Mouse (Mus musculus): Measurements from ENCODE around the gene Phldb2. TPM values are rescaled to one million over a fixed set of nuclear protein-coding genes. Genes with fewer than 3 reads are reported as not detected.

The Phldb2 gene
- polyA plus RNA-seq, 1 experiment from 2014 or later, result 9.5 TPM

- Histone ChIP-seq H3K4me1 (replicated peaks; ENCODE audit: control insufficient read depth, insufficient read depth, low read length) (no peaks in the 10 kb centered on the region), H3K36me3 (ENCODE audit: control insufficient read depth, insufficient read depth) (no peaks in the 10 kb centered on the region), H3K27me3 (replicated peaks; ENCODE audit: control insufficient read depth, insufficient read depth, low read length) (no peaks in the 10 kb centered on the region), H3K9ac (ENCODE audit: low read depth, low read length) (no peak overlapping the region), H3K9me3 (ENCODE audit: control insufficient read depth) (no peaks in the 10 kb centered on the region), H3K4me3 (ENCODE audit: low read depth, low read length) (no peak overlapping the region), H3K27ac (ENCODE audit: low read depth, low read length) (no peak overlapping the region), H3K4me2 (replicated peaks; ENCODE audit: low read depth) (no peak overlapping the region)
- WGBS, result 57% methylated on average over 3 of the region's 3 CpGs
- TF ChIP-seq CTCF (IDR thresholded peaks at IDR 0.05; ENCODE audit: low read depth), result no peak
- no peak for ATAC-seq
These were observed 23.1 kb downstream of the Phldb2 start for GRCm38 (mm10) chr16:45930308-45930707.

GRCm38 (mm10) chr16:45928090-45928489 lies 25.3 kb downstream of the Phldb2 start:
- no peaks in the 10 kb centered on the region for H3K27me3 ChIP-seq (replicated peaks; ENCODE audit: control insufficient read depth, insufficient read depth, low read length)
- no peaks in the 10 kb centered on the region for H3K36me3 ChIP-seq (ENCODE audit: control insufficient read depth, insufficient read depth)
- TF ChIP-seq CTCF (IDR thresholded peaks at IDR 0.05; ENCODE audit: low read depth), result no peak
- H3K9ac ChIP-seq (ENCODE audit: low read depth, low read length), result no peak overlapping the region
- H3K4me2 ChIP-seq (replicated peaks; ENCODE audit: low read depth), result no peak overlapping the region
- no peaks in the 10 kb centered on the region for H3K4me1 ChIP-seq (replicated peaks; ENCODE audit: control insufficient read depth, insufficient read depth, low read length)
- no peak for ATAC-seq
- H3K4me3 ChIP-seq (ENCODE audit: low read depth, low read length), result no peak overlapping the region
- WGBS, result 36% methylated on average over 4 of the region's 4 CpGs
- no peaks in the 10 kb centered on the region for H3K9me3 ChIP-seq (ENCODE audit: control insufficient read depth)
- no peak overlapping the region for H3K27ac ChIP-seq (ENCODE audit: low read depth, low read length)

- 10% methylated on average over 3 of the region's 3 CpGs for WGBS
- no peak for ATAC-seq
- Histone ChIP-seq H3K4me3 (ENCODE audit: low read depth, low read length) (no peak overlapping the region), H3K4me1 (replicated peaks; ENCODE audit: control insufficient read depth, insufficient read depth, low read length) (no peaks in the 10 kb centered on the region), H3K27me3 (replicated peaks; ENCODE audit: control insufficient read depth, insufficient read depth, low read length) (no peaks in the 10 kb centered on the region), H3K27ac (ENCODE audit: low read depth, low read length) (no peak overlapping the region), H3K36me3 (ENCODE audit: control insufficient read depth, insufficient read depth) (no peaks in the 10 kb centered on the region), H3K4me2 (replicated peaks; ENCODE audit: low read depth) (no peak overlapping the region), H3K9me3 (ENCODE audit: control insufficient read depth) (no peaks in the 10 kb centered on the region), H3K9ac (ENCODE audit: low read depth, low read length) (no peak overlapping the region)
- no peak for TF ChIP-seq CTCF (IDR thresholded peaks at IDR 0.05; ENCODE audit: low read depth)
These were observed 25.8 kb downstream of the Phldb2 start for GRCm38 (mm10) chr16:45927601-45928000.

GRCm38 (mm10) chr16:45926875-45927274 lies 26.5 kb downstream of the Phldb2 start:
- H3K4me1 ChIP-seq (replicated peaks; ENCODE audit: control insufficient read depth, insufficient read depth, low read length), result no peaks in the 10 kb centered on the region
- no peak overlapping the region for H3K9ac ChIP-seq (ENCODE audit: low read depth, low read length)
- H3K27me3 ChIP-seq (replicated peaks; ENCODE audit: control insufficient read depth, insufficient read depth, low read length), result no peaks in the 10 kb centered on the region
- H3K27ac ChIP-seq (ENCODE audit: low read depth, low read length), result no peak overlapping the region
- 67% methylated on average over 5 of the region's 5 CpGs for WGBS
- ATAC-seq, result no peak
- no peak overlapping the region for H3K4me3 ChIP-seq (ENCODE audit: low read depth, low read length)
- no peaks in the 10 kb centered on the region for H3K36me3 ChIP-seq (ENCODE audit: control insufficient read depth, insufficient read depth)
- no peak for TF ChIP-seq CTCF (IDR thresholded peaks at IDR 0.05; ENCODE audit: low read depth)
- H3K9me3 ChIP-seq (ENCODE audit: control insufficient read depth), result no peaks in the 10 kb centered on the region
- H3K4me2 ChIP-seq (replicated peaks; ENCODE audit: low read depth), result no peak overlapping the region

GRCm38 (mm10) chr16:45923731-45924424 lies 29.5 kb downstream of the Phldb2 start:
- H3K9me3 ChIP-seq (ENCODE audit: control insufficient read depth), result no peaks in the 10 kb centered on the region
- 51% methylated on average over 6 of the region's 6 CpGs for WGBS
- no peak overlapping the region for H3K9ac ChIP-seq (ENCODE audit: low read depth, low read length)
- H3K27ac ChIP-seq (ENCODE audit: low read depth, low read length), result no peak overlapping the region
- no peak for TF ChIP-seq CTCF (IDR thresholded peaks at IDR 0.05; ENCODE audit: low read depth)
- H3K4me1 ChIP-seq (replicated peaks; ENCODE audit: control insufficient read depth, insufficient read depth, low read length), result no peaks in the 10 kb centered on the region
- H3K36me3 ChIP-seq (ENCODE audit: control insufficient read depth, insufficient read depth), result no peaks in the 10 kb centered on the region
- no peak overlapping the region for H3K4me3 ChIP-seq (ENCODE audit: low read depth, low read length)
- H3K27me3 ChIP-seq (replicated peaks; ENCODE audit: control insufficient read depth, insufficient read depth, low read length), result no peaks in the 10 kb centered on the region
- no peak overlapping the region for H3K4me2 ChIP-seq (replicated peaks; ENCODE audit: low read depth)
- no peak for ATAC-seq

- Histone ChIP-seq H3K4me3 (ENCODE audit: low read depth, low read length) (no peak overlapping the region), H3K27ac (ENCODE audit: low read depth, low read length) (no peak overlapping the region), H3K27me3 (replicated peaks; ENCODE audit: control insufficient read depth, insufficient read depth, low read length) (no peaks in the 10 kb centered on the region), H3K9me3 (ENCODE audit: control insufficient read depth) (no peaks in the 10 kb centered on the region), H3K36me3 (ENCODE audit: control insufficient read depth, insufficient read depth) (no peaks in the 10 kb centered on the region), H3K4me2 (replicated peaks; ENCODE audit: low read depth) (no peak overlapping the region), H3K9ac (ENCODE audit: low read depth, low read length) (no peak overlapping the region), H3K4me1 (replicated peaks; ENCODE audit: control insufficient read depth, insufficient read depth, low read length) (no peaks in the 10 kb centered on the region)
- no peak for TF ChIP-seq CTCF (IDR thresholded peaks at IDR 0.05; ENCODE audit: low read depth)
- no peak for ATAC-seq
- 71% methylated on average over 8 of the region's 8 CpGs for WGBS
These were observed 30.7 kb downstream of the Phldb2 start for GRCm38 (mm10) chr16:45922546-45923229.

All from intestine, postnatal 0 days (tissue).